Mouse (Mus musculus) erythroblast, adult 5-6 weeks (primary cell): ENCODE measurements at regions not wholly inside any gene's neighbourhood (a gene's known extent, or its start where the extent isn't known, plus 50 kb on each side); places are given as distances from the start of the nearest gene placed in this dataset.

ENCODE experiments used
- ATAC-seq: replicated peaks from 2 replicates; pipeline ENCODE4 v1.8.0; 2016; ENCODE audit warnings: moderate number of reproducible peaks, mild to moderate bottlenecking, moderate TSS enrichment, inconsistent platforms; ENCODE audit not compliant: poor library complexity, low FRiP score, severe bottlenecking

DNA sequence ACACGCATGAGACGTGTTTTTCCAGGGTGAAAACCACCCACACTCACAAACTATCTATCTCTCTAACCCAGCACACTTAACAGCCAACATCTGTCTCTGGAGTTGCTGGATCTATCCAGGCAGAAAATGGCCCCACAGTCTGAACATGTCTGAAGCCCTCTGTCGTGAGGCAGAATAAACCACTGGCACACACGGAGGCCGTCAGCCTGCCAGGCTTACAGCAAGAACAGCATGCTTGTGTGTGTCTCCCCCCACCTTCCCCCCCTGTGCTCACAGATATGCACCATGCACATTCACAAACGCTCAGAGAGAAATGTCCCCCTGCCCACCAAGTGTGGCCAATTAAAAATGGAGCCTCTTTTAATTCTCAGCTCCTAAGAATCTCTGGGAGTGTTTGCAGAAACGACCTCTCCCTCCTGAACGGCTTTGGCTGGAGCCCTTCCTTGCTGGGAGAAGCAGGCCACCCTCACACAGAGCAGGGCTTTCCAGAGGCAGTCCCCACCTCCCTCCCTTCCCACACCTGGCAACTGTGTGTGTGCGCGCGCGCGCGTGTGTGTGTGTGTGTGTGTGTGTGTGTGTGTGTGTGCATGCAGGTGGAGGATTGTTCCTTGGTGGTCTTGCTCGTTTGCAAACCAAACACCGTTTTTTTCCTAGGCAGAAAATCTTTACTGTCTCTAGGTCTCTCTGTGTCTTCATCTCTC lies 88.7 kb downstream of the Edn3 start:
- no peak for ATAC-seq

DNA sequence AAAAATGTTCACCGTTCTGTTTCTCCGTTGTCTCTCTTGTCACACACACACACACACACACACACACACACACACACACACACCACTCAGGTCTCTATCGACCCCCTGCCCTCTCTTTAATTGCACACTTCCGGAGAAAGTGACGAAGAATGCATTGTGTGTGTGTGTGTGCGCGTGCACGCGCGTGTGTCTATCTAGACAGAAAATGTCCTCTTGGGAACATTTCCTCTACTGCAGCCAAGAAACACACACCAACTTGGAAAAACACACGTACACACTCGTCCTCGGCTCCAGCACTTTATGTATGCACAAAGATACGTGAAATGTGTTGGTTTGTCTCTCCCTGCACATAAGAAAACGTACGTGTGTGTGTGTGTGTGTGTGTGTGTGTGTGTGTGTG lies 90.4 kb downstream of the Edn3 start:
- no peak for ATAC-seq

DNA sequence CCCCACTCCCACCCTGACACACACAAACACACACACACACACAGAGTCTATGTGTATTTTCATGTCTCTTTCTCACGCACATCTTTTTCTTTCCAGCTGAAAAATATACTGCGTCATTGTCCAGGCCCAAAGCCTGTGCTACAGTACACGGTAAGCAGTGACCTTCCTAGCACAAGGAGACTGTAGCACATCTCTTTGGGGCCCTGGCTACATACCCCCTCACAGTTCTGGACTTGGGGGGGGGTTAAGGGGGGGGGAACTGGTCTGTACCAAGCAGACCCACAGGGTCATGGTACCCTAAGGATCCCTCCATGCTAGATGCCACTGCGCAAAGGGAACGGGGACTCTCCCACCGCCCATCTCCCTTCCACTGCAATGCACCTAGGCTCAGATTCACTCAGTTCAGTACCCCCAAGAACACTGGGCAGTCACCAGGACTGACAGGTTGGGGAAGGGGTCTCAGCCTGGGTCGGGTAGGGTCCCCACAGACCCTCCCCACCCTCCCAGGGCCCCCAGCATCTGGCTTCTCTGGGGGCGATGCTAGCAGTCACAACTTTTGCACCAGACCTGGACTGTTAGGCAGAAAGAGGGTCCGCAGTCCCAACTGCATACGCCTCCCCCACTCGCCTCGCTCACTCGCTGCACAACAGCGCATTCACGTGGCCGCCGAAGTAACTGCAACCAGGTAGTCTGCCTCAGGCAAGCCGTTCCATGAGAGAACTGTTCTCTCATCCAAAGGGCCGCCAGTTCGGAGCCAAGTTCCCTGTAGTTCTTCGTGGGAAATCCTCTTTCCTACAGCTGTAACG lies 91.3 kb downstream of the Edn3 start:
- no peak for ATAC-seq

DNA sequence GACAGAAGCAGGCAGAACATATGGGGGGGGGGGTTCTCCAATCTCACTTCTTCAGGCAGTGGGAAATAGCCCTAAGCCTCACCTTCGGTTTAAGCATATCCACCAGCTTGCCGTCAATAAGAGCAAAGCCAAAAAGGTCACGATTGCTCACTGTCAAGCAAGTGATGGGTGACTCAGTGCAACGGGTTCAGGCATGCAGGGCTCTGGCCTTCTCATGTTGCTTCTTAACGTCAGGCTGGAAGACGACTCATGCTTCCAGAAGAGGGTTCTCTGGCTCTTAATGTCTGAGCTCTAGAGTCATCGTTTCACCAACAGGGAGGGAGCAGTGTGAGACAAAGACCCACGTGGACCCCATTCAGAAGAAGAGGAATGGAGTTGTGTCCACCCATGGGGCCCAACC lies 93.4 kb downstream of the Edn3 start:
- no peak for ATAC-seq

DNA sequence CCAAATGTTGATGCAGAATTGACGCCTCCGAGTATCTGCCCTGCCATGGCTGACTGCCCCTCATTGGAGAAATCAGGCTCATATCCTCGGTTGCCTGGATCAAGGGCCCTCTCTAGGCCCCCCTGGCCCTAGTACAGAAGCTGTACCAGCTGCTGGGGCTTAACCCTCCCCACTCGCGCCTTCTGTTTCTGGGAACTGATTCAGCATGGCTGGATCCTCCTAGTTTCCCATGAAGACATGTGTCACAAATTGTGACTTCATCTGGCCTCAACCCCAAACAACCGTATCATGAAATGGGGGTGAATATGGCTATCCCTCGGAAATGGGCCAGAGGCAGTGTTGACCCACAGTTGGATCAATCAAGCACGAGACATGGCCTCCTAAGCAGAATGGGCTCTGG lies 95.1 kb downstream of the Edn3 start:
- ATAC-seq, result no peak

DNA sequence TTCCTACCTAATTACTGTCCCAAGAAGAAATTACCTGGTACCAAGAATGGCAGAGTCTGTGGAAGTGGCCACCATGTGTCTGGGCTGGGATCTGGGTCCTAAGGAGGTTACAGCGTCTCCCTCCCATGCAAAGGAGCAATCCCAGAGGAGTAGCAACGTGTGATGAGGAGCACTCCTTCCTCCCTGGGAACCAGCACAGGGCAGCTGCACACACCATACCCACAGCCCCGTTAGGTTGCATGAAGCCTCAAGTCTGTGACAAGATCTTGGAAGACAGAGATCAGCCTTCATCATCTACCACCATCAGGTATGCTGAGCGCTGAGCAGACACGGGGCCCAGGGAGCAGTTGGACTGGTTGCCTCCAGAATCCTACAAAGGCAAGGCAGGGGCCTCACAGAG lies 95.7 kb downstream of the Edn3 start:
- ATAC-seq, result no peak

DNA sequence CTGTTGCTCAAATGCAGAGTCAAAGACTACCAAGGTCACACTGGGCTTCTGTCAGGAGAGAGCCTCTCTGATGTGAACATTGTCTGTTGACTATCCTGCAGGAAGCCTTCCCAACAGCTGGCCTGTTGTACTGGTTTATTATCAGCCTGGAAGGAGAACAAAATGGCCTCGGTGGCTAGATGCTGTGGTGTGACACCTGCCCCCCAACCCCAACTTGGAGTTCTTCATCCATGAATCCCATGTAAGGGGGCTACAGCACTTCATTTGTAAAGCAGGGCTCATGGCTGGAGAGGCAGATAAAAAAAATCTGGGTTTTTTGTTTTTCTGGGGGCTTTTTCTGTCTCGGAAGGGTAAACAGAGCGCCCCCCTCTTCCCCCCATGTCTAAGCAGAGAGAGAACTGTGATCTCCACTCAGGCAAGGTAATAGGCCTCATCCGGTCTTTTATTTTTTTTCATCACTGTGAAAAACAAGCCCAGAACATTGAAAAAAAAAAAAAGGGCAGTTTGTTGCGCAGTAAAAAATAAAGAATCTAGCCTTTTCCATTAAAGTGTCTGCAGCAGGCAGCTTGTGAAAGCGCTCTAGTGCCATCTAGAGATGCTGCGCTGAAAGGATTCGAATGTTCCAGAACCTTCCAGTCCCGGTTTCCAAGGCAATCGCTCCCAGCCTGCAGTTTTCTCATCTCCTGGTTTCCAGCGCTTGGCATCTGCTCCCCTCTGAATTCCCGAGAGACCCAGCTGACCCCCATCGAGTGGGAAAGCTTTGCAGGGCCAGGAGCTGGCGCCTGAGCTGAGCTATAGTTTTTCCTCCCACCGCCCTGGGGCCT lies 97.8 kb downstream of the Edn3 start:
- ATAC-seq, result no peak

DNA sequence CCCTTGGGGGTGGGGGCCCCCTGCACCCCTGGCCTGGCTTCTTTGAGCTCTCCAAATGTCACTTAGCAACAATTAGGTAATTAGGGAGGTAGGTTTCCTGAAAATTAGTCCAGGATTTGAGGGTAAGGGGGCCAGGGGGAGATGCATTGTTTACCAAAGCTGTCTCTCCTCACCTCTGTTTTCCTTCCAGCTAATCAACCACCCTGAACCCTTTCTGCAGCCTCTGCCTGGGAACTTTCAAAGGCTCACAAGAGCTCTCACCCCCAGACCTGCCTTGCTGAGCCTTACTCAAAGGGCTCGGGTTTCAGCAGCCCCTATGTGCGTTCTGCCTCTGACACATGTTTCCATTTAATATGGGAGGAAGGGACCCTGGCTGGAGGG lies 98.4 kb downstream of the Edn3 start:
- no peak for ATAC-seq

DNA sequence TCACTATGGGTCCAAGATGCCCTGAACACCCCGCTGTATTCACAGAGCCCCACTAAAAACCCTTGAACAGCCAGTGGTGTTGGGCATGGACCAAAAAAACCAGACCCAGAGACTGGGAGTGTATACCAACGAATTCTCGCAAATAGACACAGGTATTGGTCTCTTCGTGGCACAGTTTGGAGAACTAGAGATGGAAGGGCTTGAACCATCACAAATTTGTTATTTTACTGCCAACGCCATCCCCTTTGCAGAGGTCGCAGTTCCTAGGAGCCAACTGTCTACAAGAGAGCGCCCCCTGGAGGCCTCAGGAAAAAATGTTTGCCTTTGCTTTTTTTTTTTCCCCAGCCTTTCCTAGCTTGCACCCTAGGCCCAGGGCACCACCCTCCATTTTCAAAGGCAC lies 99.1 kb downstream of the Edn3 start:
- ATAC-seq, result no peak

DNA sequence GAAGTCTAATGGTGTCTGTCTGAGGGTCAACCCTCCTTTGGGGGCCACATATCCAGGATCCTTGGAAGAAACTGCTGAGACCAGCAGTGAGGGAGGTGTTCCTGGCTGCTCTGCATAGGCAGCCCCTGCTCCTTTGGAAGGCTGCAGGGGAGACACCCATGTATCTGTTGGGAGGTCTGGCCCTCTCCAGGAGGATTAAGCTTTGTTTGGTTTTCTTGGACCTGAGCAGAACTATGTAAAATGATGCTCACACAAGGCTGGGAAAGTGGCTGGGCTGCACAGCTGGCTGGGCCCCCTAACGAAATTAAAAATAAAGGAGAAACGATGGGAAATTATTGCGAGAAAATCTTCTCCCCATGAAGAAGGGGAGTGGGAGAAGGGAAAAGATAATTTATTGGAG lies 104.2 kb downstream of the Edn3 start:
- no peak for ATAC-seq

DNA sequence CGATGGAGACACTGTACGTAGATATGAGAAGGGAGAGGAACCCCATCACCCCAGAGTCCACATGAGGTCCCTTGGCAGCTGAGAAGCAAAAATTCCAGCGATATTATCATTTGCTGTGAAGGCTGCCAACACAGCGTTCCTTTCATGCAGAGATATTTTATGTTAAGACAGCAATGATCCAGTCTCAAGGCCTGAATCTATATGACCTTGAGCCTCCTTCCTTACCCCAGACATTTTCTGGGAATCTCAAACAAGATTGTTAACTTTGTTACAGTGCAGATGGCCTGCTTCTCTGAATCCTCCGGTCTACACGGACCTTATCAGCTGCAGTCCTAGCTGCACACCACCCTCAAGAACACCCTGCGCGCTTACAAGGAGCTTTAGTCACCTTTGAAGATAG lies 106.1 kb downstream of the Edn3 start:
- no peak for ATAC-seq

DNA sequence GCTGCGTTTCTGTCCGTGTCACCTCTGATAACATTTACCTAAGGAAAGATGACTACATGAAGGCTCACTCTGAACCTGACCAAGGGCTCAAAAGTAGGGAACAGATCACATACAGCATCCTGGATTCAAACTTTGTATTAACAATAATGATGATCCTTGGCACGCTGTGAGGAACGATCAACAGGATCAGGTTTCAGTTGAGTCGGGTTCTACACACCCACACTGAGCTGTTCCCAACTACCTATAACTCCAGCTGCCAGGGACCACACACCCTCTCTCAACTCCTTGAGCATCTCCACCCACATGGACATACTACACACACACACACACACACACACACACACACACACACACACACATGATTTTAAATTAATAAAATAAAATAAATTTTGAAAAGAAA lies 107.0 kb downstream of the Edn3 start:
- no peak for ATAC-seq

DNA sequence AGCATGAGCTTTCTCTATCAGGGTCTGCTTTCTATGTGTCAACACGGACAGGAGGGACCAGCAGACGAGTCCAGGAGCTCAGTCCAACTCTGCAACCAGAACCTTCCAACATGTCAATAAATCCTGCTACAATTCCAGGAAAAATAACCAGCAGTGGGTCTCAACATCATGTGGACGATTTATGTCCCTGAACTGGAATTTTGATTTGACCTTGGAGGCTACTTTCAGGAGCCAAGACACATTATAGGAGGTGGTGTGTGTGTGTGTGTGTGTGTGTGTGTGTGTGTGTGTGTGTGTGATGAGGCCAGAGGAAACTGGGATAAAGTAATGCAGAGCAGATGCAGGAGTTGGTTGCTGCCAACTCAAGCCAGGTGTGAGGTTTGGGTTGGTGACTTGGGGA lies 107.8 kb downstream of the Edn3 start:
- ATAC-seq, result no peak

DNA sequence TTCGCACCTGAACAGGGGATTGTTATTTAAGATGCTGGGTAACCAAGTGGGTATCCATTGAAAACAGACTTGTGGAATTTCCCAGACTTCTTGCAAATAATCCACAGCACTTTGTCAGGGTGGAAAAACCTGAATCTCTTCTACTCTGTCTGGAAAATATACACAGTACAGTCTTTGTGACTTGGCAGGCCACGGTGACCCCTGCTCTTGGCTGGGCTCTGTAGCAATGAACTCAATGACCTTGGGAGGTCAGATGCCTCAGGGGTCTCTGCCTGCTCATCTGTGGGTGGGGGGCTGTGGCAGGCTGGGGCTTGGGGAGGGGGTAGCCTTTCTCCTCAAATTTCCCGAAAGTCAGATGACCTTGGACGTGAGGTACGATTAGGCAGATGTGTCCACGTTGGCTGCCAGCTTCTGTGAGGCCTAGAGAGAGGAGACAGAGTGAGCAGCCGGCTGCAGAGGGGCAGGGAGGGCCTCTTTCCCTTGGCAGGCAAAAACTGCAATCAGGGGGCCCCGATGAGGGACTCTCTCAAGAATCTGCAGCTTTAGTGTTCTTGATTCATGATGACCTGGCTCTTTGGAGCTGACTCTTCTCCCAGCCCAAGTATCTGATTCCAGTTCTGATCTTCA lies 108.4 kb downstream of the Edn3 start:
- no peak for ATAC-seq

DNA sequence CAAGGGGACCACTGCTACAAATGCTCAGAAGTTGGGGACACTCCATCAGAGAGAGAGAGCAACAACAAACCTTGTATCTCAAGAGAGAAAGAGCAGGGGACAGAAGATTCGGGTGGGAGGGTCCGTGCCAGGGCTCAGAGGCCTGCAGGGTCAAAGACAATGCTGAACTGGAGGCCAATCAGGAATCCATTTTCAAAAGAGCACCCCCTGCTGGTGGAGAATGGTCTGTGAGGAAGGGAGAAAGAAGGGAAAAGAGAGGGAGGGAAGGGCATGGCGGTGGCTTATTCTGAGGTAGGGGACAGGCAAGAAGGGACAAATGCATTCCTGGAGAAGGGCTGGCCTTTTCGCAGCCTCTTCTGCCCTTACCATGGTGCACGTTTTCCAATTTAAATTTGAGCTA lies 109.9 kb downstream of the Edn3 start:
- ATAC-seq, result no peak

DNA sequence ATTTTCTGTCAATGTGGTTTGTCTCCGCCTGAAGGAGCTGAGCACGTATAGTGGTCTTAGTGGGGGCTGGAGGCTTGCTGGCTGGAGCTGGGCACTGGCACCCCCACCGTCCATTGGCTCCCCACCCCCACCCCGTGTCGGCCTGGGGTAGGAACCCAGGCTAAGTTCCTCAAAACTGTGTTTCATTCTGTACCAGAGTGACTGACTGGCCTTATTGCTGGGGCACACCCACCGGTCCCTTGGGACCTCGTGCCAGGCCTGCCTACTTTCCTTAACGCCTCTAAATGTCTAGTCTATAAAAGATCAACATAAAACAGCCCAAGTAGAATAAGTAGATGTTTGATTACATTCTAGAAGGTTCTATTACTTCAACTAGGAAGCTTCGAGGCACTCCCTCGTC lies 110.8 kb downstream of the Edn3 start:
- ATAC-seq, result no peak

DNA sequence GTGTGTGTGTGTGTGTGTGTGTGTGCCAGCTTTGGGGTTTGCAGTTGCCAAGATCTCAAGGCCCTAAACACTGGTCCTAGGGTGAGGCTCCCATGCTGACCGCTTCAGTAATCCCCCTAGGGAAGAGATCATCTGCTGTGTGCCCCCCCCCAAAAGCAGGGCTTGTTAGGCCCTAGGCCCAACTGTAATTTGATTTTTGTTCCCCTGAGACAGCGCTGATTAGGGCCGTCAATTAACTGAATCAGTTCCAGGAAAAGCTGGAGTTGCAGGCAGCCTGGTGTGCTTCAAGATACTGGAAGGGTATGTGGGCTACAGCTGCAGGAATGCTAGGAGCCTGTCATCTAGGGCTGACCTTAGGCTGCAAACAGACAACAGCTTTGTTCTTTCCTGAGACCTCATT lies 111.4 kb downstream of the Edn3 start:
- ATAC-seq, result no peak

DNA sequence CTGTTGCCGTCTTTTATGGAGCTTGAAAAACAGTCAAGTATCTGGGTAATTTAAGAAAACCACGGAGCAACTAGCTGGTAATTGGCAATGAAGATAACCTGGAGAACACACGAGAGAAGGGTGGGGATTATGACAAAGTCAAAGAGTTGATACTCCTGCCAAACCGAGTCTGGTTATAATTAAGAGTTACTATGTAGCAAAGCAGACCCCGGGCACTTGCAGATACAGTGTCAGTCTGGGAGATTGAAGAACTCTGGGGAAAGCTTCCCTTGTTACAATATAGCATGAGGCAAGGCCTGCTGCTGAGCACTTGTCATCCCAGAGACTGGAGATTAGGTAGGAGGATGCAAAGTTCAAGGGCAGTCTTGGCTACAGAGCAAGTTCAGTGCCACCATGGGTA lies 116.5 kb downstream of the Edn3 start:
- ATAC-seq, result no peak

DNA sequence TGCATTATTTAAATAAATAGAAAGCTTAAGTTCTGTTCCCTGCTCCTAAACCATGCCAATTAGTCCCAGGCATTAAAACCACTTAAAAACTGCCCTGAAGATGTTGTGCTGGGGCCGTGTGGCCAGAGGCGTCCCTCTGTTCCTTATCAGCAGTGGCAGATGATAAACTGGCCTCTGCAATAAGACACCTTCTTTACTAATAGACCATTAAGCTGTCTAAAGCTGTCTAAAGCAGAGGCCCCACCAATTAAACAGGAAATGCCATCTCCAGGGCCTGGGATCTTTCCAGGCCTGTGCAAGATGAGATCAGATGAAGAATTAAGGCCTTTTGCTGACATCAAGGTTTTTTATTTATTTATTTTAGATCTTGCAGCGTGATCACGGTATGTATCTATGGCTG lies 118.6 kb downstream of the Edn3 start:
- ATAC-seq, result no peak

DNA sequence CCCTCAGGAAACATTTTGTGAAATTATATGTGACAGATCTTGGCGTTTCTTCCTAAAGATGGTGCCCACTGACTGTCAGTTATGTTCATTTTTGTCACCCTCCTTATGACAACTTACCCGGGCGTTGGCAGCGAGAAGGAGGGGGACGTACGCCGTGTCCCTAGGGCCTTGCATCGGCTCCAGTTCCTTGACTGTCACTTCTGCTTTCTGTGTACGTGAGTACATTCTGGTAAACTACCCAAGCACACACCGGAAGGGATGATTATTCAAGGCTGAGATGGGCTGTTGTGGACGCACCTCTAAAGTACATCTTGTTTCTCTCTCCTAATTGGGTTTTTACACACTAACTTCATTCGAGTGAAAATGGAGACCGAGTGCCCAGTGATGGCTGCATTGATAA lies 120.2 kb downstream of the Edn3 start:
- ATAC-seq, result no peak
